Mouse (Mus musculus): ENCODE measurements around the gene Kidins220.

Gene Kidins220

GRCm38 (mm10) chr12:24965406-24965805 is 9.3 kb upstream of the Kidins220 start:
- DNase-seq, result peak; percentile 26

- peak; percentile 8 for DNase-seq
These were observed 8.7 kb upstream of the Kidins220 start for GRCm38 (mm10) chr12:24966046-24966445.

DNA sequence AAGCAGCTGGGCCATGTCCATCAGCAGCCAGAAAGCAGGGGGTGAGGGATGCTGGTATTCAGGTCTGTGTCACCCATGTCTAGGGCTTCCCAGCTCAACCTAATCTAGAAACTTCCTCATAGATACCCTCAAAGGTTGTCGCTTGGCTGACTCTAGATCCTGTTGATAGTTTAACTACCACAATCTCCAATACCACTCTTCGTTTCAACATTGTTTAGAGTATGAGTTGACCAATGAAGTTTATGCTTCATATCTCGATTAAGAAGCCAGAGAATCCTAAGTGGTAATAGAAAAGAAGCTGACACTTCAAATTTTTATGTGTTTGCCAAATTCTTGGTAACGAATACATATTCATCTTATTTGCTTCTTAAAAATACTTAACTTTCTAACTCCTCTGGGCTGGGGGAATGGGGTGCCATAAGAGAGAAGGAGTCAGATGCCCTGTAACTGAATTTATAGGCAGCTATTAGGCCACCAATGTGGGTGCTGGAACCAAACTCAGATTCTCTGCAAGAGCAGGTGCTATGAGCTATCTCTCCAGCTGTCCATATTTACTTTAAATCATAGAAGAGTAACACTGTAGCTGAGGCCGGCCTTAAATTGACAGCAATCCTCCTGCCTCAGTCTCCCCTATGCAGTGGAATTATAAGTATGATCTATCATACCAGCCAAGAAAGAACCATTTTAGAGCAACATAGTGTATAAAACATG is 3.1 kb upstream of the Kidins220 start:
- DNase-seq, result no peak

- no peak for DNase-seq
These were observed 2.1 kb upstream of the Kidins220 start for GRCm38 (mm10) chr12:24972371-24973350.

- DNase-seq, result no peak
These were observed 1.1 kb upstream of the Kidins220 start for GRCm38 (mm10) chr12:24973586-24973985.

DNA sequence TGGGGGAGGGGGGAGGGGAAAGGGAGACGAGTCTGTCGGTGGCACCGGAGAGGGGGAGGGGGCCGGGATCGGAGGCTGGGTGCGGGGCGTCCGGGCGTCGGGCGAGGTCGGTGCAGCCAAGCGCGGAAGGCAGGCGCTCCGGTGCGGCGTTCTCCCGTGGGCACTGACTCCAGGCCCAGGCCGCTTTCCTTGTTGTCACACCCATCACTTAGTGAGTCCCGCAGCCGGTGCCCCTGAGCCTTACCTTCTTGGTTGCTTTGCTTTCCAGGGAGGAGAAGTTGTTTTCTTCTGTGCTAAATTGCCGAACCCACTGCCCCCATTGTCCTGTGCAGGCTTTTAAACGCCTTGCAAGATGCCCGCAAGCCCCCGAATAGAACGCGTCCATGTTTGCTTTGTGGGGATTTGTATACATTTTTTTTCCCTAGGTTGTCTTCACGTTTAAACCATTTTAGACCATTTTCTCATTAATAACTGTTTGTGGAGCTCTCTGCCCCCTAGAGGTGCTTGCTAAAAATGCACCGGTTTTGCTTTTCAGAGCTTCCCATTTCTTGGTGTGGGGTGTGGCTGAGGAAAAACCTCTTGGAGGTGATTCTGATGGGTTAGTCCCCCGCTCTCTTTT is 499 bp downstream of the Kidins220 start:
- peak; percentile 62 for DNase-seq

GRCm38 (mm10) chr12:24985226-24985625 is 10.5 kb downstream of the Kidins220 start:
- DNase-seq, result no peak

DNA sequence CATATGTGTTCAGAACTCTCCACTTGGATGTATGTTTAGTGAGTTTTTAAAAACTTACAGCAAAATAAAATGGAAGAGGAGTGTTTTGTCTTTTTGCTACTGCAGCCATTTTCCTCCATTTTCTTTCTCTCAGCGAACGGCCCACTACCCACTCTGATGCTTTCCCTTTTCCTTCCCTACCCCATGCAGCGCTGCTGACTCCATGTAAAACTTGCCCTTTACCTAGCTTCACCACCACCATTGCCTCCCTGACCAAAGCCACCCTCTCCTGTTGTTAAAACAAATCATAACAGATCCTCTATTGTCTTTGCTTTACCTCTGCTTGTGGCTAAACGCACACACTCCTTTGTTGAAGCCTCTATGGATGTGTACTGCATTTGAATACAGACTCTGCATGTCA is 20.6 kb downstream of the Kidins220 start:
- DNase-seq, result no peak

DNA sequence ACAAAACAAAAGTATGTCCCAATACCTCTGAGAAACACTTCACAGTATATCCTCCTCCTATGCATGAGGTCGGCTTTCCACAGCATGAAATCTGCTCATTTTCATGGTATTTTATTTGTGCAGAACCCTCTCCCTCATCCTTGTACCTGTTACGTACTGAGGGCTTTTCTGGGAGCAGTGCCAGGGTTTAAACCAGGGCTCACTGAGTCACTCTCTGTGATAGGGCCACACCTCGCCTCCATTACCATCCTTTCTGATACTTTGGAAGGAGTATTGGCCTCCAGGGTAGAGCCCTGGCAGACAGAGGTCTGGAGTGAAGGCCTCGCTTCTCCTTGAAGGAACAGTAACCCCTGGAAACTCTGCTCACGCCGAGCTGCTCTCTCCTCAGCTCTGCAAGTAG is 30.6 kb downstream of the Kidins220 start:
- no peak for DNase-seq

DNA sequence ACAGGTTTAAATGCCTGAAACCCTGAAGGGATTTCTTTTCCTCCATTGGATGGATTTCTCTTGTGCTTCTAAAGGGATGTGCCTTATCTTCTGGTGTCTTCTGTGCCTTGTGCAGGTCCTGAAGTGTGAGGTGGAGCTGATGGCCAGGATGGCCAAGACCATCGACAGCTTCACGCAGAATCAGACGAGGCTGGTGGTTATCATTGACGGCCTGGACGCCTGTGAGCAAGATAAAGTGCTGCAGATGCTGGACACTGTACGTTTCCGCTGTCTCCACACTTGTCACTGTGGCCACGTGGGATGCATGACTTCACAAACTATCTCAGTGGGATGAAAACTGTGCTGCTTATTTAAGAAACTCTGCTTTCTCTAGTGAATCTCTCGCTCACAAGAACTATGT is 35.2 kb downstream of the Kidins220 start:
- no peak for DNase-seq

- DNase-seq, result no peak
These were observed 35.7 kb downstream of the Kidins220 start for GRCm38 (mm10) chr12:25010416-25010815.

DNA sequence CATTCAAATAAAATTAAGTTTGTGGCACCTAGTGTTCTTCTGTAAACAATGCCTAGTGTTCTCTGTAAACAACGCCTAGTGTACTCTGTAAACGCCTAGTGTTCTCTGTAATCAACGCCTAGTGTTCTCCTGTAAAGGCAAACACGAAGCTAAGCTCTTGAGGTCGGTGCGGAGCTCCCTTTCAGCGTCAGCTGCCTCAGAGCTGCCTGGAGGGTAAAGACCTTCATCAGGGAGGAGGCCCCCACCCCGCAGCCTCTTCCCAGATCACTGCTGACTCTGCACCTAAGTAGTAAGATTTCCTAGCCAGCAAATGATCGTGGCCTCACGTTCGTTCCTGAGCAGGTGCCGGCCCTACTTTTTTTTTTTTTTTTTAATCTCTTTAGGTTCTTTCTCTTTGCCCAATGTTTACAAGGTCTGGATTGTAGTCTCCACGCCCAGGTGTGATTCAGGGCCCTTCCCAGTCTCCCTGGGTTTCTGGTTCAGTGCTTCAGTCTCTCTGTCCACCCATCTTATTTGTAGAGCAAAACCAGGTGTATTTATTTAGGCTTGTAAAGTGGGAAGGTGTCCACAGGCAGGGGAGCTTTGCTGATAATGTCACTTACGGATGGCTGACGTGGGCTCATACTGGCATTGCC is 37.1 kb downstream of the Kidins220 start:
- no peak for DNase-seq

DNA sequence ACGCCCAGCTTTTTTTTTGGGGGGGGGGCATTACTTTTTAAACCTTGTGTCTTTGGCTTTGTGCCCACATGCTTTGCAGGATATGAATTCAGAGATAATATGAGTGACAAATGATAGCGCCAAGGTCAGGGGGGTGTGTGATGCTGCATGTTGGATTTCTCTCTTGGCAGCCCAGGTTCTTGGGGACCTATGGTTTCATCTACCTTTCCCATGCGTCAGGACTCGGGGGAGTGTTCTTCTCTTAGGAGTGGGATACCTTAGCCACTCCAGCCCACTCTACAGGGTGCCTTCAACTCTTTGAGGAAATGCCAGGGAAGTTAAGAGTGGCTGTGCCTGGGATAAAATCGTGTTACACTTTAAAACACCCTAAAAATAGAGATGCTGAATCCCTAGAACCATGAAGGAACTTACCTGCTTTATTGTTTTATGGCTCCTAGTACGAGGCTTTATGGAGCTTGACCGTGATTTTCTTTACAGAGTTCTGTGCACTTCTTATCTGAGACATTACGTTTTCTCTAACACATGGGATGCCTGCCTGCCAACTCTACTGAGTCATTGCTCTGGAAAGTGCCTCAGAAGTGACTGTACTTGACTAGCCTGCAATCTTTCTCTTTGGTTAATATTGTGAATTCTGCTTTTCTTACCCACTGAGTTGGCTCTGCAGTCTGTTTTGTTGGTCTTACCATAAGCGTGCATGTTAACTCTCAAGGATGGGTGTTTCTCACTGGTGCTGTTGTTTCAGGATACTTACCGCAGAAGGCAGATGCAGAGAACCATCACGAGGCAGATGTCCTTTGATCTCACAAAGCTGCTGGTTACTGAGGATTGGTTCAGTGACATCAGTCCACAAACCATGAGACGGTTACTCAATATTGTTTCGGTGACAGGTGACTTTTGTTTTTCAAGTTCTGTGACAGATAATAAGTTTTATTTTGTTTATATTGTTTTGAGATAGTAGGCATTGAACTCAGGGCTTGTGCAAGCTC is 38.1 kb downstream of the Kidins220 start:
- no peak for DNase-seq

GRCm38 (mm10) chr12:25014307-25014927 is 39.7 kb downstream of the Kidins220 start:
- DNase-seq, result no peak

- DNase-seq, result no peak
These were observed 40.2 kb downstream of the Kidins220 start for GRCm38 (mm10) chr12:25014938-25015337.

GRCm38 (mm10) chr12:25016995-25017394 is 42.3 kb downstream of the Kidins220 start:
- DNase-seq, result no peak

GRCm38 (mm10) chr12:25021057-25021456 is 46.3 kb downstream of the Kidins220 start:
- no peak for DNase-seq

DNA sequence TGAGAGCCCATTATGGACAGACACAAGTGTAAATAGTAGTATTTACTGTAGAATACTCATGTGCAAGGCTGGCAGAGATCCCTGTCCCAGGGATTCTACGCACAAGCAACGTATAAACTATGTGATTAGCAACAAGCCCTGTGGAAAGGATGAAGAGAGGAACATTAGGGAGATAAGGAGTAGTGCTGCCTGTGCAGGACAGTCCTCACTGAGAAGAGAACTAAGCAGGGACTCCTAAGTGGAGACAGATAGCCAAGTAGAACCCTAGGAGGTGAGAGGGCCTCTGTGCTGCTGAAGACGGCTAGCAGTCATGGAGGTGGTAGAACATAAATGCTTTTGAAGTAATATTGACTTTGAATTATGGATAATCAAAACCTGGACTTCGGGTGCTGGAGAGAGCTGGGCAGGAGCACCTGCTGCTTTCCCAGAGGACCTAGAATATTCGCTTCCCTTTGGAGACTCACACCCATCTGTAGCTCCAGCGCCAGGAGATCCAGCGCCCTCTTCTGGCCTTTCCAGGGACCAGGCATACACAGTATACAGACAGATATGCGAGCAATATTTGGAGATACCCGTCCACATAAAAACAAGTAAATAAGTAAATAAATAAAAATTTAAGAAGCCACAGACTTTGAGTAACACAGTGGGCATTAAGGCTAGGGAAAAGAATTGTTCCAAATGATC is 50.3 kb downstream of the Kidins220 start:
- no peak for DNase-seq

GRCm38 (mm10) chr12:25026308-25026707 is 51.6 kb downstream of the Kidins220 start:
- no peak for DNase-seq

GRCm38 (mm10) chr12:25027416-25027815 is 52.7 kb downstream of the Kidins220 start:
- peak; percentile 35 for DNase-seq
